Mouse (Mus musculus) G1E (cell line): Measurements from ENCODE around the gene Nacc2. TPM values are rescaled to one million over a fixed set of nuclear protein-coding genes. Genes with fewer than 3 reads are reported as not detected.

Source experiments
- ATAC-seq: 2 replicates; pipeline ENCODE4 v1.8.0; 2016; ENCODE audit warnings: mild to moderate bottlenecking; ENCODE audit not compliant: insufficient number of reproducible peaks, poor library complexity, low FRiP score, severe bottlenecking; ENCODE audit errors: extremely low read depth
- DNase-seq: peaks from one replicate; pipeline ENCODE4 v3.0.0; 2012; ENCODE audit warnings: low spot score
- H3K27me3 ChIP-seq: 2 replicates; pipeline ENCODE4 v1.6.1; 2012; ENCODE audit warnings: mild to moderate bottlenecking, low read length, inconsistent platforms; ENCODE audit not compliant: insufficient read depth
- H3K36me3 ChIP-seq: replicated peaks from 2 replicates; pipeline ENCODE3; 2012; ENCODE audit warnings: mild to moderate bottlenecking, inconsistent platforms
- H3K4me1 ChIP-seq: 2 replicates; pipeline ENCODE4 v1.6.1; 2012; ENCODE audit warnings: low read depth, low read length, inconsistent platforms, mixed read lengths; ENCODE audit not compliant: insufficient read depth
- H3K4me3 ChIP-seq: 2 replicates; pipeline ENCODE4 v1.5.1; 2012; ENCODE audit warnings: low read depth, mild to moderate bottlenecking, inconsistent platforms, low read length, moderate library complexity, mixed read lengths
- H3K9me3 ChIP-seq: replicated peaks from 2 replicates; pipeline ENCODE4 v1.6.1; 2012; ENCODE audit warnings: inconsistent platforms
- CTCF ChIP-seq: IDR thresholded peaks from 2 replicates; pipeline ENCODE4 v1.5.1; 2012; ENCODE audit warnings: low read depth, low read length, inconsistent platforms, mixed read lengths
- GATA1 ChIP-seq: IDR thresholded peaks from 2 replicates; pipeline ENCODE4 v1.6.1; 2012; ENCODE audit warnings: borderline replicate concordance, low read length, inconsistent platforms, mixed read lengths
- GATA2 ChIP-seq: IDR thresholded peaks from 2 replicates; pipeline ENCODE4 v1.6.1; 2012; ENCODE audit warnings: low read depth, low read length, inconsistent platforms, borderline replicate concordance
- POLR2AphosphoS5 ChIP-seq: IDR thresholded peaks from 2 replicates; pipeline ENCODE4 v1.6.1; 2012; ENCODE audit warnings: low read depth, low read length, inconsistent platforms; ENCODE audit not compliant: insufficient replicate concordance
- TAL1 ChIP-seq: conservative IDR thresholded peaks from 2 replicates; pipeline ENCODE4 v1.6.1; 2012; ENCODE audit warnings: low read depth, low read length, inconsistent platforms, mixed read lengths
- polyA plus RNA-seq: library from polyadenylated mRNA; stranded (reverse); fragments of >175 nt; gene quantifications from 2 replicates; pipeline ENCODE4 v1.2.3, GENCODE M21; 2012
- total RNA-seq, 2 experiments: library from RNA; stranded (forward) in 1 of 2; stranded (reverse) in 1 of 2; fragments of 200-1000 nt in 1 of 2; fragments of >200 nt in 1 of 2; fragmentation: Nextera tagmentation in 1 of 2; gene quantifications; 2 replicates each; pipeline ENCODE4 v1.2.3; 2014 to 2017

The Nacc2 gene
- total and polyA plus RNA-seq, 3 experiments, result 2.0 to 4.3 (median 2.6) TPM

DNA sequence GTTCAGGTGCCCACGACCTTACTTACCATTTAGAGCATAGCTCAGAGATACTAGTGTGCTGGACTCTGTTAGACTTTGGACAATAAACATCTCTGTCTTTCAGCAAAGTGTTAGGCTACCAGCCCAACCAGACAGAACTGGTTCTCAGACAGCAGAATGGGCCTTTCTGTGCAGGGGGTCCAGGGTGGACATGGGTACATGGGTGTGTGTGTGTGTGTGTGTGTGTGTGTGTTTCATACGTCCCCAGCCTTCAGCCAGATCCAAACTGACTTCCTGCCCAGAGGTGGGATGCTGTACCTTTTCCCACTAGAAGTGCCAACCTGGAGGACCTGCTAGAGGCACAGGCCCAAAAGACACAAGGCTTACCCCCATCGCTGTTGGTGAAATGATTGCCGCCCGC, 23.8 kb downstream of the Nacc2 start:
- Histone ChIP-seq H3K4me1 (no peaks in the 10 kb centered on the region), H3K9me3 (no peaks in the 10 kb centered on the region), H3K27me3 (peaks cover 22% of the 10 kb centered on the region), H3K36me3 (no peaks in the 10 kb centered on the region), H3K4me3 (no peak overlapping the region)
- no peak for TF ChIP-seq GATA2
- TF ChIP-seq POLR2AphosphoS5, result no peak
- no peak for TF ChIP-seq GATA1
- TF ChIP-seq CTCF, result no peak
- ATAC-seq (no peak), DNase-seq (no peak)

DNA sequence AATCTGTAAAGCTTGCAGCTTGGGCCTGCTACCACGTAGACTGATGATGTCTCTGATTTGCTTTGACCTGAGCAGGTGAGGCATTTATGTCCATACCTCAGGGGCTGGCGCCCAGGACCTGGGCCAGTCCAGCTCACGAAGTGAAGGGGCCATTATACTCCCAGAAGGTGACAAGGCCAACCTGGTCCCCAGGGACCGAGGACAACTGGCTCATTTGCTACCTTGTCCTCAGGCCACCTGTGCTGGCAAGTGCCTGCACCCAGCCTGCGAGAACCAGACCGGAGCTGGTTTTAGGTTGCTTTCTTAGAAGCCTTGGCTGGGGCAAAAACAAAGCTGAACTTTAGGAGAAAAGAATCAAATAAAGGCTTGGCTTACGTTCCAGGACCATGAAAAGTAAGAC, 29.1 kb downstream of the Nacc2 start:
- TF ChIP-seq TAL1, result no peak
- no peak for TF ChIP-seq GATA2
- no peak for TF ChIP-seq CTCF
- no peak for TF ChIP-seq GATA1
- no peak for TF ChIP-seq POLR2AphosphoS5
- Histone ChIP-seq H3K9me3 (no peaks in the 10 kb centered on the region), H3K36me3 (no peaks in the 10 kb centered on the region), H3K27me3 (peaks cover 37% of the 10 kb centered on the region), H3K4me1 (no peaks in the 10 kb centered on the region), H3K4me3 (no peak overlapping the region)
- ATAC-seq, result no peak
- no peak for DNase-seq

DNA sequence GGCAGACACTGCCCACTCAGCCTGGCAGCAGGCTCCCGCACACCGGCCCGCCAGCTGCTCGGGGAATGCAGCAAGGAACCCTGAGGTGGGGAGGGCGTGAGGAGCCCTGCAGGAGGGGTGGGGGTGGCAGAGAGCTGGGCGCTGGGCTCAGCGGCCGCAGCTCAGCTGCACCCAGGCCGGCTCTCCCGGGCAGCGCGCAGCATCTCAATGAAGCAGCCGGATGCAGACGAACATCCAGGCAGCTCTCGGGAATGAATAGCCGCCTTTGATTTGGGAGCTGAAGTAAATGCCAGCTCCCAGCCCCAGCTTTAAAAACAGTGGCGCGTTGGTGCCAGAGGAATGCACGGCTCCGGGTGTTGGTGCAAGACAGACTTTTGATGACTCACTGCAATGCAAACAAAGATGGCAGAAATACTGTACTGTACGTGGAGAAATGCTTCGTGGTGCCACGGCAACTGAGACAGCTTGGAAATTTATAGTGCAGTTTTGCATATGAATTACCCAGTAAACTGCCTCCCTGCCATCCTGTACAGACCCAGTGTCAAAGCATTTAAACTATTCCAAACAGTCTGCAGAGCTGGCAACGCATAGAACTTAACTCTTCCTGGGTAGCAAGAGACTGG, 31.1 kb downstream of the Nacc2 start:
- H3K27me3 ChIP-seq, result peaks cover 44% of the 10 kb centered on the region
- ATAC-seq, result no peak
- no peaks in the 10 kb centered on the region for H3K4me1 ChIP-seq
- H3K9me3 ChIP-seq, result no peaks in the 10 kb centered on the region
- no peak for DNase-seq
- no peak overlapping the region for H3K4me3 ChIP-seq
- TF ChIP-seq POLR2AphosphoS5 (no peak), CTCF (no peak), GATA1 (no peak), GATA2 (no peak), TAL1 (no peak)
- no peaks in the 10 kb centered on the region for H3K36me3 ChIP-seq

DNA sequence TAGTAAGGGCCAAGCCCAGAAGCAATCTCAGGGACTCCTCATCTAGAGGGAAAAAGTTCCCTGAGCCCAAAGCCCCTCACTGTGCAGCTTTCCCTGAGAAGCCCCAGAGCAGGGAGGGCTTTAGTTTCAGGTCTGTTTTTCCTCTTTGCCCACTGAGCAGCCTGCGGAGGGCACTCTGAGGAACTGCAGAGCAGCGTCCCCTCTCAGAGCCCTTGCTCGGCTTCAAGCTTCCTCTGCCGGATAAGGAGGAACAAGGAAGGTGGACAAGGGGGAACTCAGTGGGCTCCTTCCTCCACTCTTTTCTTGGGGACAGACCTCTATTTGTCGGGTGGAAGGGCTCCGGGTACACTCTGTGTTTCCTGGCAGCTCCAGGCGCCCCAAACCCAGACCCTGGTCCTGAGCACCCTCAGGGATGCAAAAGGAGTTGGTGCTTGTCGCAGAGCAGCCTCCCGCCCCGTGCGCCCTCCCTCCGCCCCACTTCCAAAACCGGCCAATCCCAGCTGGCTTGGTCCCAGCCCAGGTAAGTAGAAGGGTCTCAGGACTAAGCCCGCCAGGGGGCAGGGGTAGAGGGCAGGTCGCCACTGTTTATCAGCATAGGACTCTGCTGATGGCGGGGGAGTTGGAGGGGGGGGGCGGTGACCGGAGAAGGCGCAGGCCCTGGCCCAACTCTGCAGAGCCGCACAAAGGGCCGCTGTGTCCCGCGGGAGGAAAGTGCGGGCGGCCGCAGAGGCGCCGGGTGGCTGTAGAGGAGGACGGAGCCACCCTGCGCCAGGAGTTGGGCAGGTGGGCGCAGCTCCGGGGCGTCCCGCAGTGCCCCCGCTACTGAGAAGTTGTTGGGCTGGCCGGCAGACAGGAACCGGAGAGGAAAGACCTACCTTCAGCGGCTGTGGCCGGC, 31.9 kb downstream of the Nacc2 start:
- no peak for ATAC-seq
- Histone ChIP-seq H3K4me3 (no peak overlapping the region), H3K36me3 (no peaks in the 10 kb centered on the region), H3K9me3 (no peaks in the 10 kb centered on the region), H3K27me3 (peaks cover 49% of the 10 kb centered on the region), H3K4me1 (no peaks in the 10 kb centered on the region)
- no peak for TF ChIP-seq GATA2
- no peak for TF ChIP-seq POLR2AphosphoS5
- no peak for DNase-seq

DNA sequence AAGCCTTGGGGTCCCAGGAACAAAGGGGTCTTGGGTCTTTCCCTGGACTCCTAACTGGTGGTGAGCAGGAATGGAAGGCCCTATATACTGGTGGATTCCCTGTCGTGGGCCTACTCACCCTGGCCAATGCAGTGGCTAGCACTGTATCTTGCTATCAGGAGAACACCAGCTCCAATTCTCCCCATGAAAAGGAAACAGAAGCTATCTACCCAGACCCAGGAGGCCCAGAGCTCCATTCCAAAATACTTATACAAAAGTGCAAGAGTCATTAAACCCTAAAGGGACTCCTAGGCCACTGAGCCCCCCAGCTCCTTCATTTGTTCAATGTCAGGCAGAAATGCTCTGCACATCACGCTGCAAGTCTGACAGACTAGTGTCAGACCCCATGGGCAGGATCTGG, 34.0 kb downstream of the Nacc2 start:
- Histone ChIP-seq H3K36me3 (no peaks in the 10 kb centered on the region), H3K4me3 (no peak overlapping the region), H3K27me3 (peaks cover 51% of the 10 kb centered on the region), H3K4me1 (no peaks in the 10 kb centered on the region), H3K9me3 (no peaks in the 10 kb centered on the region)
- DNase-seq (no peak), ATAC-seq (no peak)
- TF ChIP-seq GATA2 (no peak), POLR2AphosphoS5 (no peak), TAL1 (no peak), GATA1 (no peak), CTCF (no peak)

DNA sequence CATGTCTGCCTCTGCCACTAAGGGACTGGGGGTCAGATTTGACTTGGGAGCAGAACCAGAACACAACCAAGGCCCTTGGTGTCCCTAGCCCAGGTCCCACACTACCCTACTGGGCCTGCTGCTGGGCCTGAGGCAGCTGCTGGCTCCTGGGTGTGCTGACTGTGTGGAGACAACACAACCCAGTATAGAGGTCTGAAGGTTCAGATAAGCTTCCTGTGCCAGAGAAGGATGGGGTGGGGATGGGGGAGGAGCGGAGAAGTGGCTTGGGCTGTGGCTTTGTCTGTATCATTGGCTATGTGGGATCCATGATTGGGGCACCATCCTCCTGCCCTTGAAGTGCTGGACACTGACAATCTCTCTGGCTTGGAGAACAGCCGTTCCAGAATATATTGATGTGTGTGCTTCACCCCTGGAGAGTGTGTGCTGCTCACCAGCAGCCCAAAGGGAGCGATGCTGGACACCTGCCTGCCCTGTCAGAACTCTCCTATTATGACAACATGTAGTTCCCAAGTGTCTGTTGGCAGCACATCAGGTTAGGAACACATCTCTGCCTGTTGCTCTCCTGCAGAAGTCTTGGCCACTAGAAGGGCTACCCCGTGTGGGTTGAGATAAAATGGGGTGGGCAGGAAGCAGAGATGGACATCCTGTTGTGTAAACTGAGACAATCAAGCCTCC, 36.0 kb downstream of the Nacc2 start:
- DNase-seq (no peak), ATAC-seq (no peak; the same call in 1 of the 2 replicates)
- H3K27me3 ChIP-seq, result peaks cover 47% of the 10 kb centered on the region
- no peak for TF ChIP-seq TAL1
- no peak for TF ChIP-seq CTCF
- no peak for TF ChIP-seq GATA1
- TF ChIP-seq POLR2AphosphoS5, result no peak
- no peak for TF ChIP-seq GATA2
- no peaks in the 10 kb centered on the region for H3K36me3 ChIP-seq
- H3K4me1 ChIP-seq, result no peaks in the 10 kb centered on the region
- H3K9me3 ChIP-seq, result no peaks in the 10 kb centered on the region
- no peak overlapping the region for H3K4me3 ChIP-seq
